8 mouse cellular contexts compared by ENCODE assay signal in genomic region chr12:24831153-24831963, GRCm38 (mm10). TPM values are rescaled to one million over a fixed set of nuclear protein-coding genes. Genes with fewer than 3 reads are reported as not detected.
A peak's percentile ranks its signal among the peaks of the same experiment; 100 is the strongest.
DNase-seq lines count a peak whose midpoint lies in the region; ATAC-seq lines count a peak whose summit lies in the region.

No protein-coding gene starts in this region.

- peak; percentile 75 for ATAC-seq in megakaryocyte-erythroid progenitor cell, adult 5-6 weeks (replicated peaks; ENCODE audit: low FRiP score, low TSS enrichment, poor library complexity, severe bottlenecking)

- intact Hi-C loops in left cerebral cortex, postnatal 14 days (cut with DNase I) = loop anchor here (5.0 kb wide), 1 partner anchor 114 kb away; no protein-coding TSS in a partner anchor

- peak; percentile 89 for DNase-seq in adrenal gland, adult 2 months
- peak; percentile 98 for DNase-seq in embryo, embryonic 10 days (ENCODE audit: low spot score)
- peak; percentile 80 for DNase-seq in gastrocnemius, postnatal 10 days
- peak; percentile 71 for DNase-seq in induced T-regulatory cell, adult 2 months (ENCODE audit: low read depth)
- peak; percentile 91 to 93 for DNase-seq in left cerebral cortex, postnatal 14 days (ENCODE audit: low spot score in 2 of 2)
- DNase-seq in skeletal muscle tissue, adult 2 months (ENCODE audit: low read depth, low spot score) = peak; percentile 65
- no peak for DNase-seq in adipocyte (ENCODE audit: low spot score)

RNA-seq across cellular contexts. Expression of gene Mboat2, which starts 0.7 kb away (rescaled TPM):
- 10 to 100 TPM; 12.5 to 23.0 TPM for total RNA-seq in adrenal gland, adult 2 months (2021)
- 3.5 and 4.2 TPM in 2 replicates for polyA plus RNA-seq in adrenal gland, adult 2 months (2012; rRNA removed)
- 1 to 10 TPM; 7.1 to 8.4 TPM for total RNA-seq in gastrocnemius, postnatal 10 days (2021)
- total RNA-seq in left cerebral cortex, postnatal 14 days (2021) = 10 to 100 TPM; 60.7 to 68.0 TPM
- total RNA-seq in megakaryocyte-erythroid progenitor cell, adult 5-6 weeks (2014; fragmentation: Nextera tagmentation) = 16.7 and 19.5 TPM in 2 replicates
- 21.3 and 38.1 TPM in 2 replicates for total RNA-seq in megakaryocyte-erythroid progenitor cell, adult 5-6 weeks (2017)
